Mouse (Mus musculus) heart, embryonic 14.5 days (tissue): ENCODE measurements at regions not wholly inside any gene's neighbourhood (a gene's known extent, or its start where the extent isn't known, plus 50 kb on each side); places are given as distances from the start of the nearest gene placed in this dataset.

Experiments used
- ATAC-seq: fragments of 200-750 bp; cut with Nextera tagmentation; 2 replicates; pipeline ENCODE4 v1.8.0; 2017; ENCODE audit warnings: low read depth, moderate TSS enrichment; ENCODE audit not compliant: insufficient number of reproducible peaks, insufficient read depth, low FRiP score
- H3K27ac ChIP-seq, 2 experiments: fragments of 200-500 bp in 1 of 2; fragments of 300-500 bp in 1 of 2; sonication (generic) in 1 of 2; replicated peaks in 1 of 2; 2 replicates each; pipeline ENCODE4 v1.5.1; 2012 to 2014; ENCODE audit warnings: low read depth in 2 of 2, low read length in 2 of 2, control low read depth in 1 of 2, mild to moderate bottlenecking in 1 of 2, mixed read lengths in 1 of 2; ENCODE audit not compliant: control insufficient read depth in 1 of 2, insufficient read depth in 1 of 2
- H3K27me3 ChIP-seq: fragments of 300-500 bp; sonication (generic); 2 replicates; pipeline ENCODE4 v1.6.1; 2014; ENCODE audit warnings: mild to moderate bottlenecking, low read length, control low read depth; ENCODE audit not compliant: control insufficient read depth, insufficient read depth
- H3K36me3 ChIP-seq: fragments of 300-500 bp; sonication (generic); 2 replicates; pipeline ENCODE4 v1.6.1; 2014; ENCODE audit warnings: mild to moderate bottlenecking, control low read depth, low read length, mixed read lengths; ENCODE audit not compliant: control insufficient read depth, insufficient read depth
- H3K4me1 ChIP-seq, 2 experiments: fragments of 200-500 bp in 1 of 2; fragments of 300-500 bp in 1 of 2; sonication (generic) in 1 of 2; 2 replicates each; pipeline ENCODE4 v1.6.1; 2012 to 2014; ENCODE audit warnings: low read length in 2 of 2, control low read depth in 1 of 2, mixed read lengths in 1 of 2; ENCODE audit not compliant: control insufficient read depth in 2 of 2, insufficient read depth in 2 of 2
- H3K4me2 ChIP-seq: fragments of 300-500 bp; sonication (generic); 2 replicates; pipeline ENCODE4 v1.6.1; 2014; ENCODE audit warnings: mild to moderate bottlenecking, low read length
- H3K4me3 ChIP-seq, 2 experiments: fragments of 200-500 bp in 1 of 2; fragments of 300-500 bp in 1 of 2; sonication (generic) in 1 of 2; 2 replicates each; pipeline ENCODE4 v1.5.1; 2012 to 2014; ENCODE audit warnings: low read length in 2 of 2, mild to moderate bottlenecking in 2 of 2, control low read depth in 1 of 2, low read depth in 1 of 2, moderate library complexity in 1 of 2; ENCODE audit not compliant: control insufficient read depth in 1 of 2, insufficient read depth in 1 of 2
- H3K9ac ChIP-seq: fragments of 300-500 bp; sonication (generic); 2 replicates; pipeline ENCODE4 v1.6.1; 2014; ENCODE audit warnings: mild to moderate bottlenecking, low read length
- H3K9me3 ChIP-seq: fragments of 300-500 bp; sonication (generic); 2 replicates; pipeline ENCODE4 v1.6.1; 2016; ENCODE audit warnings: low read length, control low read depth; ENCODE audit not compliant: control insufficient read depth
- WGBS: fragments of 180-500 bp; shearing (Covaris S2); extraction: QIAGEN DNeasy Blood & Tissue Kit; methylation state at CpG from one replicate; pipeline ENCODE4 v1.1.7; 2014; 5-methylcytosine and 5-hydroxymethylcytosine counted together

- Histone ChIP-seq H3K4me3 (no peak overlapping the region), H3K27ac (no peak overlapping the region), H3K4me1 (no peaks in the 10 kb centered on the region), H3K9me3 (no peaks in the 10 kb centered on the region; the same call in 1 of the 2 replicates), H3K27me3 (no peaks in the 10 kb centered on the region), H3K9ac (no peak overlapping the region), H3K4me2 (no peak overlapping the region), H3K36me3 (no peaks in the 10 kb centered on the region)
- WGBS: 57% methylated on average over 4 of the region's 4 CpGs
- ATAC-seq: no peak
Measured at GRCm38 (mm10) chr13:42518686-42519085, 161.7 kb upstream of the Phactr1 start.

GRCm38 (mm10) chr13:42522553-42522952 lies 157.9 kb upstream of the Phactr1 start:
- ATAC-seq: no peak
- H3K4me2 ChIP-seq: no peak overlapping the region
- no peak overlapping the region for H3K4me3 ChIP-seq
- peaks cover 2 to 15% of the 10 kb centered on the region in 2 experiments; a peak in 3 of 4 replicates for H3K4me1 ChIP-seq
- H3K9ac ChIP-seq: no peak overlapping the region
- no peaks in the 10 kb centered on the region; the same call in 1 of the 2 replicates for H3K9me3 ChIP-seq
- no peaks in the 10 kb centered on the region for H3K27me3 ChIP-seq
- H3K27ac ChIP-seq: no peak overlapping the region
- H3K36me3 ChIP-seq: no peaks in the 10 kb centered on the region

- no peak overlapping the region for H3K9ac ChIP-seq
- H3K27ac ChIP-seq: peak overlapping the region; percentile 46 to 62; a peak in 3 of 4 replicates
- no peak overlapping the region for H3K4me3 ChIP-seq
- H3K36me3 ChIP-seq: no peaks in the 10 kb centered on the region
- no peaks in the 10 kb centered on the region for H3K27me3 ChIP-seq
- H3K4me1 ChIP-seq: peaks cover 2 to 15% of the 10 kb centered on the region in 2 experiments; a peak in 3 of 4 replicates
- 11% methylated on average over 4 of the region's 4 CpGs for WGBS
- no peaks in the 10 kb centered on the region; the same call in 1 of the 2 replicates for H3K9me3 ChIP-seq
- ATAC-seq: peak; percentile 31; the same call in 1 of the 2 replicates
- H3K4me2 ChIP-seq: peak overlapping the region; percentile 21; the same call in 1 of the 2 replicates
Measured at GRCm38 (mm10) chr13:42526163-42526562, 154.3 kb upstream of the Phactr1 start.

GRCm38 (mm10) chr13:42526966-42527365 lies 153.5 kb upstream of the Phactr1 start:
- H3K4me2 ChIP-seq: no peak overlapping the region
- H3K4me1 ChIP-seq: peaks cover 2 to 15% of the 10 kb centered on the region in 2 experiments; a peak in 3 of 4 replicates
- H3K9ac ChIP-seq: no peak overlapping the region
- ATAC-seq: peak; percentile 61; the same call in 1 of the 2 replicates
- no peaks in the 10 kb centered on the region for H3K27me3 ChIP-seq
- H3K9me3 ChIP-seq: no peaks in the 10 kb centered on the region; the same call in 1 of the 2 replicates
- peak overlapping the region; percentile 43 to 58 for H3K27ac ChIP-seq
- H3K4me3 ChIP-seq: no peak overlapping the region
- 21% methylated on average over 8 of the region's 8 CpGs for WGBS
- H3K36me3 ChIP-seq: no peaks in the 10 kb centered on the region

DNA sequence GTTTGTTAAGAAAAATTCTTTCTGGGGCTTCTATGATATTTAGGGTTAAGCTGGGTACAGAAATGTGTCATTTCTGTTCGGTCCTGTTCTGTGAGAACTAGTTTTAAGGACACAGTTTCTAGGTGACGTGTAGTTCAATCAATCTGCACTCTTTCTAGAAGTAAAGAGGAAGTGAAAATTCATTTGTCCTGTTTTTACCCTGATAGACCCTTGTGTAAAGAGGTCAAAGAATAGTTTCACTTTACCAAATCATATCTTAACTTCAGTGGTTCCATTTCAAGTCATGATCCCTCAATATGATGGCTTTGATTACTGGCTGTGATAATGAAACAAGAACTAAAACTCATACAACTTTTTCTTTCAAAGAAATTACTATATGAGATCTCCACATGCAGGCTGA lies 152.3 kb upstream of the Phactr1 start:
- no peak for ATAC-seq
- whole genome bisulfite sequencing: 88% methylated on average over 2 of the region's 2 CpGs
- Histone ChIP-seq H3K9me3 (no peaks in the 10 kb centered on the region), H3K27me3 (no peaks in the 10 kb centered on the region), H3K27ac (no peak overlapping the region), H3K9ac (no peak overlapping the region), H3K4me2 (no peak overlapping the region), H3K4me1 (peaks cover 2 to 15% of the 10 kb centered on the region in 2 experiments; a peak in 3 of 4 replicates), H3K36me3 (no peaks in the 10 kb centered on the region), H3K4me3 (no peak overlapping the region)

- H3K4me2 ChIP-seq: no peak overlapping the region
- no peak overlapping the region for H3K9ac ChIP-seq
- H3K4me3 ChIP-seq: no peak overlapping the region
- ATAC-seq: no peak
- H3K36me3 ChIP-seq: no peaks in the 10 kb centered on the region
- H3K4me1 ChIP-seq: no peaks in the 10 kb centered on the region; a peak in 1 of 4 replicates
- 49% methylated on average over 7 of the region's 7 CpGs for WGBS
- no peak overlapping the region for H3K27ac ChIP-seq
- H3K9me3 ChIP-seq: peaks cover 8% of the 10 kb centered on the region
- no peaks in the 10 kb centered on the region for H3K27me3 ChIP-seq
Measured at GRCm38 (mm10) chr13:42536501-42537210, 143.8 kb upstream of the Phactr1 start.

GRCm38 (mm10) chr13:42538046-42538445 lies 142.4 kb upstream of the Phactr1 start:
- no peak overlapping the region for H3K27ac ChIP-seq
- H3K4me2 ChIP-seq: no peak overlapping the region
- H3K27me3 ChIP-seq: no peaks in the 10 kb centered on the region
- no peak for ATAC-seq
- WGBS: 59% methylated on average over 2 of the region's 2 CpGs
- H3K4me3 ChIP-seq: no peak overlapping the region
- peaks cover 8% of the 10 kb centered on the region for H3K9me3 ChIP-seq
- no peak overlapping the region for H3K9ac ChIP-seq
- H3K36me3 ChIP-seq: no peaks in the 10 kb centered on the region
- H3K4me1 ChIP-seq: no peaks in the 10 kb centered on the region; a peak in 1 of 4 replicates
